Mouse (Mus musculus) MN1 (cell line): ENCODE results near the gene 1700003F12Rik.

Experiments
- DNase-seq: peaks from one replicate; pipeline ENCODE4 v3.0.0-alpha.2; 2016; ENCODE audit warnings: low spot score

The 1700003F12Rik gene

DNA sequence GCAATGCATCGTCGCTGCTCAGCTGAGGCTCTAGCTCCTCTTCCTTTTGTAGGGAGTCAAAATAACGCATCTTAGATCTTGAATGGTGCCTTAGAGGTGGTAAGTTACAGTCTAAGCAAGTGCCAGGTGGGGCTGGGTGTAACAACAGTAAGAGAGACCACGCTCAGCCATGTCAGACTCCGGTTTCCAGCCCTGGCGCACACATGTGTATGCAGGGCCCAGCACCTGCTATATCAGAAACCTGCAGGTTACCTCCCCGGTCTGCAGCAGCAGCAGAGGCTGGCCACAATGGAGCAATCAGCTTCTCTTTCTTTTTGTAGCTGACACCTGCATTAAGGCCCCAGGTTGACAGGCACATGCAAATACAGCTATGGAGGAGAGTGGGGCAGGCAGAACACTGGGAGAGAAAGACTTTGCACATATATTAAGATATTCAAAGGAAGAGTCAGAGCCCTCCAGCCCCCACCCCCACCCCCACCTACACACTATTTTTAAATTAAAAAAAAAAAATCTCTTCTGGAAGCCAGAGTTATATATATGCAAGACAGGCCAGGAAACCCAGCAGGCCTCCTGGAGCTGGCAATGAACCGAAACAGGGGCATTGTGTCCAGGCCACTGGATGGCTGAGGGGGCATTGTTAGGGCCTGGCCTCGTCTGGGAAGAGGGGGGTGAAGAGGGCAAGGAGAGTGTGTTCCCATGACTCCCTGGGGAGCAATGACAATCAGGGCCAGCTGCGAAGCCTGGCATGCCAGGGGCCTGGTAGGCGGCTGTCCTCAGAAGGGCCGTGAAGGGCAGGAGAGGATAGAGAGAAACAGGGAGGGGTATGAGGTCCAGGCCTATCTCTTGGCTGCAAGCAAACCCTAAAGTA is 30.2 kb downstream of the 1700003F12Rik start:
- peak; percentile 48 for DNase-seq

DNA sequence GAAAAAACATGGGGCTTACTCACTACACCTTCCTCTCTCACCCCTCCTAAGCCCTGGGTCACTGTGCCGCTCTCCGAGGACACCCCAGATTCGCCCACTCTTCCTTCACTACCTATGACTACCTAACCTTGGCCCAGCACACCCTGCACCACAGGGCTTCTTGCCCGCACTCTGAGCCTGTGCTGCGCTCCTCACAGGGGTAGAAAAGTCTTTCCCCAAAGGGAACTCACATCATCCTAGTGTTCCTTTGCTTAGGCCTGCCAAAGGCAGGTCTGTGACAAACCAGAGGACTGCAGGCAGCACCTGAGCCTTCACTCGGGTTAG is 30.8 kb downstream of the 1700003F12Rik start:
- DNase-seq, result no peak

DNA sequence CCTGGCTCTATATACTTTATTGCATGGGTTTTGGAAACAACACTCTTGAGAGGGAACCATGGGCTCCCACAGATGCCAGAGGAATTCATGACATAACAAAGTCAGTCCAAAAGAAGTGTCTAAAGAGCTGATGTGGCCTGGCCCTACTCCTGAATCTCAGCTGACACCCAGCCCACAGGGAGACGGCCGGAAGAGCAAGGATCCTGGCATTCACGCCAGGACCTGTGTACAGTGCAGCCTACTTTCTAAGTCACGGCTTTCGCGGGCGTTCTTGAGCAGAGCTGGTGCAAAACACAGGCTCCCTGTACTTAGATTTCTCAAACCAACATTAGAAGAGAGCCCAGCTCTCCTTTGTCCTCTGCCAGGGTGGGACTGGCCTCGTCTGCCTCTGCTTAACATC is 33.7 kb downstream of the 1700003F12Rik start:
- DNase-seq, result no peak

DNA sequence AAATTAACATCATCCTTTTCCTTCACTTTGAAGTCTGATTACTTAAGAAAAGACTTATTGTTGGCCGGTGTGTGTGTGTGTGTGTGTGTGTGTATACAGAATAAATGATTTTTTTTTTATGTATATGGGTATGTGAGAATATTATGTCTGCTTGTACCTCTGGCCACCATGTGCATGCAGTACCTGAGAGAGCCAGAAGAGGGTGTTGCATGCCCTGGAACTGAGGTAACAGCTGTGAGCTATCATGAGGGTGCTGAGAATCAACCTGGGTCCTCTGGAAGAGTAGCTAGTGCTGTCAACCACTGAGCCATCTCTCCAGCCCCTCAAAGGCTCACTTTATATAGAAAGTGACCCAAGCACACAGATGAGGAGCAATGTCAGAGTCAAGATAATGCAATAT is 34.5 kb downstream of the 1700003F12Rik start:
- no peak for DNase-seq

DNA sequence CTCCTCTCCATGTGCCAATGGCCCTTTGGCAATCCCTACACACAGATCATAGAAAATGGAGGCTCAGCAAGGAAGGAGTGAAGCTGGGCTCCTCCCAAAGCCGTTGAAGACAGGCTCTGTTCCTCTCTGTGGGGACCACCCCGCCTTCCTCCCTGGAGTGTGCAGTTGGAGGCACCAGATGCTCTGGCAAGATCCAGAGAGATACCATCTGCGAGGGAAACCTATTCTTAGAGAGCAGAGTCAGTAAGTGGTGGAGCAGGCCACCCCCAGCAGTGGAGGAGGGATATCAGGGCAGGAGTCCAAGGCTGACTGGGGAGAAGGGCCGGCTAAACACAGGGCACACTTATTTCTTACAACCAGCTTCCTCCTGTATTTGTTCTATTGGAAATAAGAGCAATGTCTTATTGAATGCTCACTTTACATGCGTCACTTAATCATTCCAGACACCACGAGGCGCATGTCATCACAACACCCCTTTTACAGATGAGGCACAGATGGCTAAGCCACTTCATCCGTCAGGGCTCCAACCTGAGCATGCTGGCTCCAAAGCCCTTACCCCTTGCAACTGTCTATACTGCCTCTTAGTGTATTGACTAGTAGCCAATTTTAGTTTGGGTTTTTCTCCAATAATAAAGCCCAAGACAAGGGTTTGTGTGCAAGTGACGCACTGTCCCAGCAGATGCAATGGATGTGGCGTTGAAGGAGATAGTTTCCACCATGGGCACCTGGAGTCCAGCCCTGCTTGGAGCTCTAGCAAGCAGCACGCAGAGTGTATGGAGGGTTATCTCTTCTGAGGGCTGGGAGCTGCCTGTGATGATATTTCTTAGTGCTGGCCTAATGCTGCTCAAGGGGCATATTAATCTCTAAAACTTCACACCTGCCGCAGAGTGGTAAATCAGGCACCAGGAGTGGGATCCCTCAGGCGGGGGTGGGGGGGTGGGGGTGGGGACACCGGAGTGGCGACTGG is 37.3 kb downstream of the 1700003F12Rik start:
- peak; percentile 91 for DNase-seq

DNA sequence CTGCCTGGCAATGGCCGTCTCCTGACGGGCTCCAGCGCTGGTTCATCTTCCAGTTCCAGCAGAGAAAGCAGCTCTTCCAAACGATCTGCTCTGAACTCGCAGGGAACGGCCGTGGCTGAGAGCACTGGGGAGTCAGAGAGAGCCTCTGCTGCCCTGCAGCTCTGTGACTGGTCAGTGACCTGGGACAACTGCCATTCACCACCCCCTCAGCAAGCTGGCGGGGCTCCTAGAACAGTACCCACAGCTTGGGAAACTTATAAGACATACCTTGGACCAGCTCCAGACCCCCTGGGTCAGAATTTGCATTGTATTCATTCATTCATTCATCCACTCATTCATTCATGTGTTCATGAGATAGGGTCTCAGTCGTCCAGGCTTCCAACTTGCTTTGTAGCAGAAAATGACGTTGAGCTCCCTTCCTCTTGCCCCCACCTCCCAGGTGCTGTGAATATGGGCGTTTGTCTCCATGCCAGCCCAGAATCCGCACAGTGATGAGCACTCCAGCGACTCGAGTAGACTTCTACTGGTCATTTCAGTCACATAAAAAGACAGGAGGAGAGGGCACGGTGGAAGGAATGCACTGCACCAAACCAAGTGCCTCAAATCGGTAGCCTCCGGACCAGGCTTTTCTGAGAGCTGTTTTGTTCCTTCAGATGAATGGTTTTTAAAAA is 38.2 kb downstream of the 1700003F12Rik start:
- DNase-seq, result no peak

DNA sequence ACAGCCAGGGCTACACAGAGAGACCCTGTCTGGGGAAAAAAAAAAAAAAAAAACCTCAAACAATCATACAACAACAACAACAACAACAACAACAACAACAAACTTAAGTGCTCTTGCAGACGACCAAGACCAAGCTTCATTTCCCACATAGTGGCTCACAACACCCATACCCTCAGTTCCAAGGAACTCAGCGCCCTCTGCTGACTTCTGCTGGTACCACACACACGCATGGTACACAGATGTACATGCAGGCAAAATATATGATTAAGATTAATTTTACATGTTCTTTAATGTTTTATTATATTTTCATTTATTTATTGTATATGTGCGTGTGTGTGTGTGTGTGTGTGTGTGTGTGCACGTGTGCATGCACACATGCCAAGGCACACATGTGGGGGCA is 39.5 kb downstream of the 1700003F12Rik start:
- no peak for DNase-seq

DNA sequence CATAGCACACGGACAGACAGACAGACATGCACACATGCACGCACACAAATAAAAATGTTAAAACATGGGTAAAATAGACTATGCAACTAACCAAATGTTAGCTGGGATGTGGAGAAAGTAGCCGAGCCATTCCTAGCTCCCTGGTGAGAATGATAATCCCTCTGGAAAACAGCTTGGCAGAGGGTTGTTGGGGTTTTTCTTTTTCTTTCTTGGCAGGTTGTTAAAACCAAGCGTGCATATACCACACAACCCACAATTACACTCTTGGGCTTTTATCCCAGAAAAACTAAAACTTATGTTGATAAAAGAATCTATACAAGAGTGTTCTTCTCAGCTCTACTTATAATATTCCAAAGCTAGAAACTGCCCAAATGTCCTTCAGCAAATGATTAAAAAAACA is 42.2 kb downstream of the 1700003F12Rik start:
- DNase-seq, result no peak

DNA sequence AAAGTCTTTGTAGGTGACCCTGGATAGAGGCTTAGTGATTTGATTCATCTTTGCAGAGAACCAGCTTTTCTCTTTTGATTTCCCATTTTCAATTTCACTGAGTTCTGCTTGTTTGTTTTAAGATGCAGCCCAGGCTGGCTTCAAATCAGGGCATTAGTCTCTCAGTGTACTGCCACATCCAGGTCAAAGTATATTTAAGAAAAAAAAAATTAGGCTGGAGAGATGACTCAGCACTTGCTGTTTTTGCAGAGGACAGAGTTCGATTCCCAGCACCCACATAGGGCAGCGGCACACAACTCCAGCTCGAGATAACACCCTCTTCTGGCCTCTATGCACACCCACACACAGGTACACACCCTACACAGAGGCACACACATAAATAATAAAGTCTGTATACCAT is 44.4 kb downstream of the 1700003F12Rik start:
- no peak for DNase-seq

DNA sequence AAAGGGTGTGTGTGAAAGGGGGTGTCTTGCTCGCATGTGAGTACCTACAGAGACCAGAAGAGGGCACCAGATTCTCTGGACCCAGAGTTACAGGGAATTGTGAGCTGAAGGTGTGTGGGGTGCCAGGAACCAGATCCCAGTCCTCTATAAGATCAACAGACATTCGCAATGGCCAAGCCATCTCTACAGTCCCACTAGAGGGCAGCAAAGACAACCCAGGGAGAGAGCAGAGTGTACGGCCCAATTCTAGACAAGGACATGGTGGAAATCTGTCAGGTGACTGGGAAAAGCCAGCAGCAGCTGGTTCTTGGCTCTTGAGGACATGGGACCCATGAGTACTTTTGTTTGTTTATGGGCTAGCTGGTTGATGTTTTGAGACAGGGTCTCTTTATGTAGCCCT is 46.1 kb downstream of the 1700003F12Rik start:
- no peak for DNase-seq

DNA sequence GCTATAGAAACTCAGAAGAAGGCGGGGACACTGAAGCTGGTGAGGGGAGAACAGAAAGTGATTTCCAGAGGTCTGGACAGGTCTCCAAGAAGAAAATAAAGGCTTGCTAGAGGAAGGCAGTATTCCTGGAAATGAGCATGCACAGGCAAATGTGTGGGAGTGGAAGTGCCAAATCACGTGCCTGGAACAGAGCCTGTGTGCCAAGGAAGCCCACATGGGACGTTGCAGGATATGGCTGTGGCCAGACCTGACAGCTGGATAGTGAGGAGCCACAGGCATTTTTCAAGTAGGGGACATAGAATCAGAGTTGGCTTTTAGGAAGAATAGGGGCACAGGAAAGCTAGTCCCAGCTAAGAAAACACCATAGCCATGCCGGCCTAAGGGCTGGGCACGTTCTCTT is 48.9 kb downstream of the 1700003F12Rik start:
- DNase-seq, result no peak

DNA sequence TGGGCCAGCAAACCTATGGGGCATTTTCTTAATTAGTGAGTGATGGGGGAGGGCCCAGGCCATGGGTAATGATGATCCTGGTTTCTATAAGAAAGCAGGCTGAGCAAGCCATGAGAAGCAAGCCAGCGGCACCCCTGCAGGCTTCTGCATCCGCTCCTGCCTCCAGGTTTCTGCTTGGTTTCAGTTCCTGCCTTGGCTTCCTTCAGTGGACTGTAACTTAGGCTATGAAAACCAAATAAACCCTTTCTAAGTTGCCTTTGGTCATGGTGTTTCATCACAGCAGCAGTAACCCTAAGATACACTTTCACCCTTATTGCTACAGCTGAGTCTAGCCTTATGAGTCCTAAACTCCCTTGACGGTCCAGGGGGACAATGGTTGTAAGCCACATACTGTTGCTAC is 50.5 kb downstream of the 1700003F12Rik start:
- no peak for DNase-seq
